Mouse (Mus musculus) spleen, postnatal 4 days (tissue): ENCODE measurements around the gene Wscd1.
A peak's percentile ranks its signal among the peaks of the same experiment; 100 is the strongest.

Experiments
- DNase-seq, 2 experiments: peaks; one replicate each; pipeline ENCODE4 v3.0.0; 2022; ENCODE audit warnings: low spot score in 2 of 2

The Wscd1 gene

DNA sequence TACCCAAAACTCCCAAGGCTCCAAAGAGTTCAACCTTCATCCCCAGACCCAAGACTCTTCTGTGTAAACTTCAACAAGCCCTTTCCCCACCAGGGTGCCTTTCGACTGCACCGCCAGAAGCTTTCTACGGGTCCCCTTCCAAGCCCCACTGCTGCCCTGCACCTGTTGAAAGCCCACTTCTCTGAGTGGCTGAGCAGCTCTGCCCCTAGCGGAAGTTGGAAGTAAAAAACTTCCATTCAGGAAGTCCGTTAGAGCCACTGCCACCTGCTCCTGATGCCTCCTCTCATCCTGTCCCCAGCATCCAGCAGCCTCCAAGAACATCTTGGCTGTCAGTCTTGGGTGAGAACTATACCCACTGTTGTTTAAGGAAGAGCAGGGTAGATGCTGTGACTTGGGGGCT, at the start of gene Wscd1:
Wscd1 (plus strand) TSS at position 250 of the 400 bp plus-strand sequence.
- DNase-seq: no peak

DNA sequence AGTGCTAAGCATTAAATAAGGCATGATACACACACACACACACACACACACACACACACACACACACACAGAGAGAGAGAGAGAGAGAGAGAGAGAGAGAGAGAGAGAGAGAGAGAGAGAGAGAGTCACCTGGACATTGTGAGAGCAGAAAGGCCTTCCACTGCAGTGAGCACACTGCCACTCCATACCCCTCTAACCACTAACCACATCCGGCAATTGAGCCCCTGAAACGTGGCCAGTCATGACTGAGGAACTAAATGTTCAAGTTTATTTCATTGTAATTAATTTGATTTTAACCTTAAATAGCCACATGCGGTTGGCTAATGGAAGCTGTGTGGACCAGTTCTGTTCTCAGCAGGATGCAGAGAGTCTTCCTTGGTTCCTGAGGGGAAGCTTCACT, 21.7 kb upstream of the Wscd1 start:
- no peak for DNase-seq

DNA sequence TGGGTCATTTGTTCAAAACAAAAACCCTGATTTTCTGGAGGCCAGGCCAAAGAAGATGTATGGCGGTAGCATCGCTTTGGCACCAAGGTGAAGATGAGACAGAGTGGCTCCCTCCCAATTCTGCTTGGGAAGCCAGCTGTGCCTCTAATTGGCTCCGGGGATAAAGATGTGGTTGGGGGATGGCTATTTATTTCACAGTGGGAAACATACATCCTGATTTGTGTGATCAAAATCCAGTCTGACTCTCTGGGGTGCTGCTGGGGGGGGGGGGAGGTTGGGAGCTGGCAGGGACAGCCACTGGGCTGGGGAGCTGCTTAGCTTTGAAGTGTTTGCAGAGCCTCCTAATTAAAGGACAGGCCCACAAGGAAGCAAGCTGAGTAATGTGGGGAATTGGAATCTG, 20.4 kb upstream of the Wscd1 start:
- DNase-seq: no peak

DNA sequence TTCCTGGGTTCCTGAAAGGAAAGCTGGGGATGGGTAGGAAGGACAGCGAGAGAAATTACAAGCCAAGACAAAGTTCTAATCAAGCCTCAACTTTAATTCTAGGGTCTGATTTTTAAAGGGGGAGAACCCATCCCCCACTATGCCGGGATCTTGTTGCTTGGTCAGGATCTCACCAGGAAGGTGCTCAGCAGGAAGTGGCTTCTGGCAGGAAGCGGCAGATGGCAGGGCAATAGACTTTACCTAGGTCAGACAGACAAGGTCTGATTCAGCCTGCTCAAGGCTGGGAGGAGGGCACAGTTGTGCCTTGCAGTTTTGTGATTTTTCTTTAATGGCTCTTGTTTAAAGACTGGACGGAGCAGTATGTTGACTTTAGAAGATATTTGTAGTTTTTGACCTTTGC, 15.9 kb upstream of the Wscd1 start:
- DNase-seq: no peak

DNA sequence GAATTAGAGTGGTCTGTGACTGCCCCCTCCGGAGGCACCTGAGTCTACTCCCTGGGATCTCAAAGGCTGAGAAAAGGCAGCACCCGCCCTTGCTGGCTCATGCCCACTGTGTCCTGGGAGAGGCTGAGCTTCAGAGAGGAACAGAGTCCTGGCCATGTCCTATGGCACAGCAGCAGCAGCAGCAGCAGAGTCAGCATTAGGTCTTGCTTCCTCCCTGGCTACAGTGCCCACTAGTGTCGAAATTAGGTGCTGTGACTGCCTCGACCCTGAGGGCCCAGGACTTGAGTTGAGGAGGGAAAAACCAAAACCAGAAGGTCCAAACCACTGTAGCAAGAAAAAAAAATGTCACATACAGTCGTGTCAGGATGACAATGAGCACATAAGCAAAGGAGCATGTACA, 12.6 kb upstream of the Wscd1 start:
- DNase-seq: peak in 1 of 2 experiments; percentile 49

DNA sequence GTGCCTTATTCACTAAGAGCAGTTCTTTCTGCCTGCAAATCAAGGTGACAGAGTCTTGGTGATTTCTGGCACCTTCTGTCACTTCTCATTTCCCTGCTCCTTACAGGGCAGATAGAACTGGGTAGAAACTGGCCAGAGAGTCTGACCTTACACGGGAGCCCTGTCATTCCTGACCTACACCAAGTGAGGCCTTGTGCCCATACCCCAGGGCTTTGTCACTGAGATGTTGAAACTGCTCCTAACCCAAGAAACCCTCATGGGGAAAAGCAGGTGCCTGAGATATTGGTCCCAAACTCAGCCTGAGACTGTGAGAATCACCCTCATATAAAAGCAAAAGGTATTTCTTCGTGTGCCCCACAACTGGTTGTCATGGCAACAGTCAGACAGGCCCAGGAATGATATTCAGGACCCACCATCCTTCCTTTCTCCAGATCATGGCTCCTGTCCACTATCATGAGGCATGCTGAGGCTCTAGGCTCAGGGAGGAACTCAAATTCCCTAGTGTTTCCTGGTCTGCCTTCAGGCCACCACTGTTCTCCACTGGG, 11.1 kb upstream of the Wscd1 start:
- no peak for DNase-seq

DNA sequence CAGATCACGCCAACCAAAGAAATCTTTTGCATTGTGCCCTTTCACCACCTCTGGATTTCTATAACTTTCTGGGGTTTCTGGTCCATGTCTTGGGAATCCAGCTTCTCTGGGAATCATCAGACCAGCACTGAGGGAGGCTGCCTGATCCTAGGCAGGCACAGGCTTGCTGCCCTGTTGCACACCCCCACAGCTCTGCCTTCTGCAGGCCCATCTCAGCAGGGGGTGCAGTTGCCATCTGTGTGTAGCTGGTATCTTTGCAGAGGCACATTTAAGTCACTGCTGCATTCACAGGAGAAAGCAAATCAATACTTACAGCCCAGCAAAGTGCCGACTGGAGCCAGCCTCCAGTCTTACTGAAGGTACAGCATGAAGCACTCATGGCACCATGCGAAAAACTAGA, 3.8 kb upstream of the Wscd1 start:
- DNase-seq: no peak

DNA sequence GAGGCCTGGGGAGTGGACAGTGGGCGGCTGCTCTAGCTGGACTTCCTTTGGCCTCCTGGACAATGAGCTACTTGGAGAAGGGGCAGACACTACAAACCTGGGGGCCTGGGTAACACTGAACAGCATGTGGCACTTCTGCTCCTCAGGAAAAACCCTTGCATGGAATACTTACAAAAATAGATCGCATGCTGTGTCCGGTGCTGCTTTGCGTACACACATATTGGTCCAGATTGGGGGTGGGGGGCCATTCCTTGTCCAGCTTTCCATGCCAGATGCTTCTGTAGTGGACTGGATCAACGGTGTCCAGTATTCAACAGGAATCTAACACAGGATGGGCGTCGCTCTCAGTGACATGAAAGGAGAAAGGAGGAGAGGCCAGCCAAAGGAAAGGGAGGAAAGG, 2.0 kb upstream of the Wscd1 start:
- DNase-seq: no peak

DNA sequence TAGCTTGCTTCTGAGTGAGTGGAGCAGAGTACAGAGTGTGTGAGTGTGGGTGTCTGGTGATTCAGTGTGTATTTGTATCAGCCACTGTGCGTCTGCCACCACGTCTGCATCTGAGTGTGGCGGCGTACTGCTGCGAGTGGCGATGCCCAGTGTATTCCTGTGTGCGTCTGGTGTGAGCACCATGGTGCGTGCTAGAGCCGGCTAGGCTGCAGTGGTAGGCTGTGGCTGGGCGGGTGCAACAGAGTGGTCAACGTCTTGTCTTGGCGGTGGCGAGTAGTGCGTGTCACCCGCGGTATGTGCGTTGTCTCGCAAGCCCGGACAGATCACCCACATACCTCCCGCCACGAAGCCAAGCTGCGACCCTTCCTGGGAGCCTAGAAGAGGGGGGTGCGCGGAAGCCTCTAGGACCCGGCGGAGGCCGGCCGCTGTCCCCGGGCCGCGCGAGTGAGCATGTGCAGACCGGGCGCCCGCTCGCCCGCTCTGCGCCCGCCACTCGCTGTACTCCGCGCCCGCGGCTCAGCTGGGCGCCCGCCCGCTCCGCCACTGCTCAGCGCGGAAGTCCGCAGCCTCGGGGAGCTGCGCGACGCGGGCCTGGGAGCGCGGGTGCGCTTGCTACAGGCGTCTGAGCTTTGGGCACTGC, 934 bp downstream of the Wscd1 start:
- peak; percentile 34 to 72 for DNase-seq

DNA sequence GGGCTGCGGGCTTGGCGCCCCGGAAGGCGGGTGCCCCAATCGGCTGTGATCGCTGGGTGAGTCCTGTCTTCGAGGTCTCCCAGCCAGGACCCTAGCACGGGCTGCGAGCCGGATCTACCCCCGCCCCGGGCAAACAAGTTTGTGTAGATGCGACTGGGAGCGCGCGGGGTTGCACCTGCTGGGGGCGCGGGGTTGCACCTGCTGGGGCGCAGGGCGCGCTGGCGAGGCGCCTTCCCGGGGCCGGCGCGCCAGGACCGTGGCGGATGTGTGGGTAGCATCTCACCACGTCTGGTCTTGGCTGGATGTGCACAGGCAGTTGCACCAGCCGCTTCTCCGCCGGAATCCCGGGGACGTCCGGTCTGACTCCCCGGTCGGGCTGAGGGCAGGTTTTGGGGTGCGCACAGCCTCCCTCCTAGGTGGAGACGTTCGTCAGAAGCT, 1.5 kb downstream of the Wscd1 start:
- DNase-seq: peak; percentile 27 to 68

DNA sequence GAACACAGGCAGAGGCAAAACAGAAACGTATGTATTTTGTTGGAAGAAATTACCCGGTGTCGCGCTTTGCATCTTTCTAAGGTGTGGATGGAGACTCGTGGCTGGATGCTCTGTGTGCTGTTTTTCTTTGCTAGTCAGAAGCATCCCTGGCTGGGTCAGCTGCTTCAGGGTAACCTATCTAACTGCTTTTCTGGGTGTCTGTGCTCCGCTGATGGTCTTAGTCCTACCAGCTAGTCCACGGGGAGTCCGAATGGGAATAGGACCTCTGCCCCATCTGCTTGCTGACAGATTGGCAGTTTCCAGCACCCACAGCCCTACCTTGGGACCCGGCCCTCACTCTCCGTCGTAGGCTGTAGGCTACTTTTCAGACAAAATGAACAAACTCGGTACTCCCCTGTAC, 2.0 kb downstream of the Wscd1 start:
- no peak for DNase-seq

DNA sequence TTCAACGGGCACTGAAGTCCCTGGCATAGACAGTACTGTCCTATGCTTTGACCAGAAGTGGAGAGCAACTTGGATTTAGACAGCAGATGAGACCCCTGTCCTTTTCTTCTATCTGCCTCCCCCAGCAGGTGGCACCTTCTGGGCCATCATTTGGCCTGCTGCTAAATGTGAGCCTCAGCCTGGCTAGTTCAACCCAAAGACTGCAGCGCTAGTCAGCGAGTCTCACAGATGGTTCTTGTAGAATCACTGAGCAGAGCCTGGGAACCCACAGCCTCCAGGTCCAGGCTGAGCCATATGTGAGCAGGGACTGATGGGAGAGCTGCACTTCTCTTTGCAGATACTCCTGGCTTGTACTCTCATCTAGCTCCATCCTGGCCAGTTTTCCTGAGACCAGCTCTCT, 2.9 kb downstream of the Wscd1 start:
- no peak for DNase-seq

DNA sequence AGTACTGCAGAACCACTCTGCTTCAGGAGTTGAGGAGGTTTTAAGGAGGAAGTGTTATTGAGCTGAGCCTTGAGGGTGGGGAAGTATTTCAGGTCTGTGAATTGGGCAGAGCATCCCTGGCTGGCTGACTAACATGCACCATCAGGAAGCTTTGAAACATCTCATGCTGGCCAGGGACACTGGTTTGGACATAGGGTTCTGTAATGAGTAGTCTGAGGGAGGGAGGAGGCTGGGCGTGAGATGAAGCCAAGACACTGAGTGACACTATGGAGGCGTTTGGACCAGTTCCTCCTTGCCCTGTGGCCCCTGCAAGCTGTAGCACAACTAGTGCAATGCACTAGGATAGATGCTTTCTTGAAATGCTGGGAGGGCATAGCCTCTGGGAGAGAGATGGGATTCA, 5.4 kb downstream of the Wscd1 start:
- no peak for DNase-seq

DNA sequence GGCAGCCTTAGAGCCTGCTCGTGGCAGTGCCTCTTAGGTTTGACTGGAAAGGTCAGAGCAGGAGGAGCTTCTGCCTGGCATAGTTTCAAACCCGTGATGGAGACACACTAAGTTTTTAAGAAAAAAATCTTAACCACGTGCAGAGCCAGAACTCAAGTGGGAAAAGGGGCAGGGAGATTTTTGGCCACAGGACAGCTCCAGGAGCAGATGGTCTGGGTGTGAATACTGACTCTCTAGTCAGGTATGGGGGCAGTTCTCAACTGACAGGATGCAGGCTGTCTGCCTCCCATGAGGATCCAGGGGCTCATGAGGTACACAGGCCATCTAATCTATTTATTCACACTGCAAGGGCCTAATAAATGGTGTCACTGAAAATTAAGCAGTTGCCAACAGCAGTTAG, 6.6 kb downstream of the Wscd1 start:
- no peak for DNase-seq

DNA sequence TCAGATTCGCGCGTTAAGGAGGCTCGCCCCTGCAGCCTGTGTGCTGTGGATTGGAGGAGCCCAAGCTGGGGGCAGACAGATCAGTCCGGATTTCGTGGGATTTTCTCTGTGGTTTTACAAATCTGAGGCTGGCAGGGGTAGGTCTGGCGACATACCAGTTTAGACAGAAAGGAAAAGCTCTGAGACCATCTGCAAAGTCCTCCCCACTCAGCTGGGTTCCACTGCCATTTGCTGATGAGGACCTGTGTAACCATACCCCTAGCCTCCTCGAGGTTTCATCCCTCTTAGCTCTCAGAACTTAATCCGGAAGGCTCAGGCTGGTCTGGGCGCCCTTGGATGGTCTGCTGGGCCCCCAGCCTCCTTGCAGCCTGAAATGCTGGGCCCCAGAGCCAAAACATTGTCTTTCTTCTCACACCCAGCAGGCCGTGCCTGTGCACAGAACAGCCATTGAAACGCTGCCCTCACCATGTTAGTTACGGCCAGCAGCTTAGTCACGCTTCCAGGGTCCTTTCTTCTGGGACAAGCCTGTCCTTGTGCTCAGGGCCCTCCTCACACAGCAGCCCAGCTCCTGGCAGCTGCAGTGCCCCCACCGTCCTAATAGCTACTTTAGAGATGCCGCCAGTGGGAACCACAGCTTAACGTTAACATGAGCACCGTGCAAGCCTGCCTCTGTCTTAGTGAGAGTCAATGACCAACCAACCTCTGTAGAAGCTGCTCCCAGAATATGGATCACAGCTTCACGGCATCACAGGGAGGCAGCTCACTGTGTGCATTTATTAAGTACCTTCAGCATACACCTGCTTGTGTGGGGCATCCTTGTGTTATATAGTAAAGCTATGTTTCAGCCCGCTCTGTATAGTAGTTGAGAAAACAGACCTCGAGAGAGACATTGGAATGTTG, 8.7 kb downstream of the Wscd1 start:
- DNase-seq: no peak

DNA sequence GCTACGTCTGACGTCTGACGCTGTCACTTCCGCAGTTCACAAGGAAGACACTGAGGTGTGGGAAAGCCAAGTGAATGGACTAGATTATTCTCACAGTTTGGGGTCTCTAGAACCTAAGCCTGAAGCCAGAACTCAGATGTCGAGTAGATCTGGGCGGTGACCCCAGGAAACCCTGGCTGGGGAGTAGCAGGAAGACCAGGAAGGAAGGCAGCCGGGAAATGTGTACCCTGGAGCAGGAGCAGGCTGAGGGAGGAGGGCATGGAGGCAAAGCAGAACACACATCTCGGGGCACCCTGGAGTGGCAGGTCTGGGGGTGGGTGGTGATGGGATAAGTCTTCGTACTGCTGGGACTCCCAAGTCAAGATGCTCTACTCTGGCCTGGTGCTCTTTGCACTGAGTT, 11.3 kb downstream of the Wscd1 start:
- no peak for DNase-seq

DNA sequence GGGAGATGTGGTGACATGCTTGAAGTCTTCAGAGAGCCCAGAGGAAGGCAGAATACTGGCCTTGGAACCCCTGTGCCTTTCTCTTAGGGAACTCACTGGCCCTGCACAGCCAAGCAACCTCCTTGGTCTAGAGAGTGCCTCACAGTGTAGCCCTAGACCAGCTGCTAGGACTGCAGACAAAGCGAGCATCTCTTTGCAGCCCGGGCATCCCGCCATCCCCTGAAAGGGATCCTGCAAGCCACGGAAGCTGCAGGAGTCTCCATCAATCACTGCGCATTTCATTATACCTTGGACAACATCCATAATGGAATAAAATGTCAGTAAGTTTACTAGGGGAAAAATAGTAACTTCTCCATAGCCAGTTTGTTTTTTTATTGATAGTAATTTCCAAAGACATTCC, 13.4 kb downstream of the Wscd1 start:
- no peak for DNase-seq

DNA sequence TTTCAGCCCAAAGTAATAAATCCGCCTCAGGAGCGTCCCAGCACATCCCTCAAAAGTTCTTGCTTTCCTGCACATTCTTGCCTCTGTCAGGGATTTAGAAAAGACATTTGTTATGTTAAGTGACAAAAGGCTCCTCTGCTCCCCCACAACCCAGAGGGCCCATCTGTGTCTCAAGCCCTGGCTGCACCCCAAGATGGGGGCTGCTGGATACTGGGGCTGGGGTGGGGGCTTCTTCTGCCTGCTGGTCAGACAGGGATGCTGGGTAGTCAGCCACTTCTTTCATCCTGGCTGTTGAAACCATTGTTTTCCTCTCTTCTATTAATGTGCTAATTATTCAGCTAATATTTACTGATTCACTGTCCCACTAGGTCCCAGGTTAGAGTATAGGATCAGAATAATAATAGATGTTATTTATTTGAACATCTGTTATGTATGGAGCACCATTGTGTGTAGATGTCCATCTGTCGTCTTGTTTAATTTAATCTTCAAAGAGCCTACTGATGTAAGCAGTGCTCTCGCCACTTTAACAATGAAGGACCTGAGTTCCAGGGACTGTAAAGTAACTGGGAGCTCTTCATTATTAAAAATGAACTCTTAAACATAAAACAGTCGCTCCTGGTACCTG, 14.0 kb downstream of the Wscd1 start:
- no peak for DNase-seq

DNA sequence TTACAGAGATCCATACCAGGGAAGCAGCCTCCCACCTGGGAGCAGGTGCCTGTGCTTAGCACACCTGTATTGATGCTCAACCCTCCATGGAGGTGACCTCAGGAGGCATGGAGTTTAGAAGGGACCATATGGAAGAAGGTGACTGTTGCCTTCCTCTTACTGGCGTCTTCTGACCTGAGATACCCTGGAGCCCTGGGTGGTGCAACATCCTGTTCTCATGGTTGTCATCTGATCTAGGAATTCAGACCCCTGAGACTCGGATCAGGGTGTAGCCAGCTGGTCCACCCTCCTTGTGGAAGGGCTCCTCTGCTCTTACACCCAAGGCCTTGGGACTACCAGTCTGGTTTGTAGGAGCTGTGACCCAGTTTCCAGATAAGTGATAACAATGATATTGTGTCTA, 15.0 kb downstream of the Wscd1 start:
- DNase-seq: no peak

DNA sequence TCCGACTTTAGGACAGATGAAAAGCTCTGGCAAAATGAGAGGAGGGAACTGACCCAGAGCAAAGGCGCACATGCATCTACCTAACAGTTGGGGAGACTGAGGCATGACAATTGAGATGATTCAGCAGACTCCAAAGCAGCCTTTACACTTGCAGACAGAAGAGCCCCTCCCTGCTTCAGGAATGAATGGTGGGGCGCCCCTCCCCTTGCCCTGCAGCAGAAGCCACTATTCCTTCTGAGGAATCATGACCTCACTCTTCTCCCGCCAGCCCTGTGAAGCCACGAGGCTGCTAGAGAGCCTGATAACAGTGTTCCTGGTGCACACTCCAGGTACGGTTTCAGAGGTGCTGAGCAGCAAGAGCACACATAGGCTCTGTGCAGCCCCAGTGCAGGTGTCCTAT, 15.6 kb downstream of the Wscd1 start:
- no peak for DNase-seq

DNA sequence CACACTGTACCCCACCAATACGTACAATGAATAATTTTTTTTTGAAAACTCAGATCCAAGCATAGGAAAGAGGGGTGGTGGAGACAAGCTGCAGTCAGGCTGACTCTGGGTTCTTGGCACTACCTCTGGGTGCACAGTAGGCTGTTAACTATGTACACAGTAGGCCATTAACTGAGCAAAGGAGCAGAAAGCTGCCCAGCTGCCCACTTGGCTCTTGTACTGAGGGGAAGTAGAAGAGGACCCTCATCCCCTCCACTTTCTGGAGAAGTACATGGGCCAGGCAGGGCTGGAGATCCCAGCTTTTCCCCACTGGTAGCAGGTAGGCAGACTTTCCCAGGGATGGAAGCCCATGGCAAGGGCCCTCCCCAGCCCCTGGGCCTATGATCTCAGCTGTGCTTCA, 16.7 kb downstream of the Wscd1 start:
- DNase-seq: no peak

DNA sequence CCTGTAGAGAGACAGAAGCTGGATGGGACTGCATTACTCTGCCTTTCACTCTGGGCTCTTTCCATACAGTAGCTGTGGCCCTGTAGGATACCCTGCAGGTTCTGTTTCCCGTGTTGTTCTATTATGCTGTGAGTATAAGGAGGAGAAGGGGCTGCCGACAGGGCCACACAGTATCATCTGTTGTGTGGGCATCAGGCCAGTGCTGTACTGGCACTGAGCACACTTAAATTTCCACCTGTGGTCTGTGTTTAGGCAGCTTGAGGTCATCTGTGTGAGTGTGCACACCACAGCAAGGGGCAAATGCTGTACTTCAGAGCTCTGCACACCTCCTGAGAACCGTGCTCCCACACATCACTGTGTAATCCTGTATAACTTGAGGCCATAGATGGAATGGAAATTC, 18.0 kb downstream of the Wscd1 start:
- no peak for DNase-seq

DNA sequence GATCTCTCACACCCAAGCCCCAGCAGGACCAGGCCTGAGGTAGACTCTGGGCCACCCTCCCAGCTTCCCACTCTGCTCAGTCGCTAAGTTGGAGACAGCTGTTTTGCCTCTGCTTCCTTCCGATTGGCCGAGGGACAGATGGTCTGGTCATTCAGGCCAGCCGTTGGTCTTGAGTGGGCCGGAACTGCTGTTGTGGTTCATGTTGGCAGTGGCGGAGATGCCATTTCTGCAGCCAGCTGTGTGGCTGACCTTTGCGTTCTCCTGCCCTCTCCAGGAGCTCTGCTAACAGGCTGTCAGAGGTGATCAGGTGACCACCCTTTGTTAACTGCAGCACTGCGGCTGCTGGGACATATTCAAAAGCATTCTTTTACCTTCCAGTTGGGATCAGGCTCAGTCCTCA, 20.0 kb downstream of the Wscd1 start:
- DNase-seq: no peak
